22 mouse cellular contexts compared by ENCODE assay signal in the genomic region with DNA sequence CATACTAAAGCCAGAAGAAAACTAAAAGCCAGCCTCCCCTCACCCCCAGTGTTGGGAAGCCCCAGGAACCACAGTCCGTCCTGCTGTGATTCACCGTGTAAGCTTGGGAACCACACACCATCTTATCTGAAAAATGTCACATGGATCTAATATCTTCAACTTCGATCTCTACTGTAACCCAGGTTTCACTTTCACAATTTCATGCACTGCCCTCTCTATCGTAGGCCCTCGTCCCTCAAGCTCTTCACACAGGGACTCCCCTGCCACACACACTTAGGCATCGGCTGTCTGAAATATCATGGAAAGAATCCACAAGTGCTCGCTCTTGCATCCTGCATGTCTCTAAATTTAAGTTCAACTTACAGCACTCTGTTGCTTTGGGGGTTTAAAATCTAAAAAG. TPM values are rescaled to one million over a fixed set of nuclear protein-coding genes. Genes with fewer than 3 reads are reported as not detected.
A peak's percentile ranks its signal among the peaks of the same experiment; 100 is the strongest.
DNase-seq lines count a peak whose midpoint lies in the region; ATAC-seq and TF ChIP-seq lines count a peak whose summit lies in the region.
"Had no signal": no experiment of that assay in that cellular context is flagged by ENCODE, and none has a peak within 500 bp of the region (broad histone marks: within the 10 kb centered on the region; RNA-seq: fewer than 3 reads in every experiment).

No protein-coding gene starts in this region.

- H3K9ac ChIP-seq in heart, embryonic 16.5 days (ENCODE audit: low read length) = no peak overlapping the region
- no peak overlapping the region for H3K9ac ChIP-seq in heart, embryonic 11.5 days (ENCODE audit: low read depth, low read length)
- H3K9ac ChIP-seq: embryonic facial prominence, embryonic 15.5 days; forebrain, embryonic 15.5 days; hindbrain, embryonic 15.5 days had no signal

- no peaks in the 10 kb centered on the region for H3K27me3 ChIP-seq in heart, embryonic 16.5 days (ENCODE audit: control insufficient read depth, insufficient read depth, low read length)
- no peaks in the 10 kb centered on the region for H3K27me3 ChIP-seq in heart, embryonic 11.5 days (ENCODE audit: control insufficient read depth, insufficient read depth, low read length)
- H3K27me3 ChIP-seq in myocyte (ENCODE audit: control insufficient read depth, insufficient read depth, insufficient read length) = peaks cover 14% of the 10 kb centered on the region
- H3K27me3 ChIP-seq: embryonic facial prominence, embryonic 15.5 days; forebrain, embryonic 15.5 days; hindbrain, embryonic 15.5 days had no signal

- WGBS in heart, embryonic 16.5 days = 42% methylated on average over 7 of the region's 7 CpGs
- 60% methylated on average over 7 of the region's 7 CpGs for WGBS in heart, embryonic 11.5 days (ENCODE audit: insufficient replicate concordance)

- H3K79me2 ChIP-seq in myocyte (ENCODE audit: control insufficient read depth, insufficient read depth) = no peaks in the 10 kb centered on the region

- H3K4me1 ChIP-seq in heart, embryonic 16.5 days (ENCODE audit: control insufficient read depth, insufficient read depth, low read length) = no peaks in the 10 kb centered on the region
- H3K4me1 ChIP-seq in heart, embryonic 11.5 days (ENCODE audit: control insufficient read depth, insufficient read depth, low read length) = no peaks in the 10 kb centered on the region
- H3K4me1 ChIP-seq: embryonic facial prominence, embryonic 15.5 days; forebrain, embryonic 15.5 days; hindbrain, embryonic 15.5 days had no signal

- ATAC-seq in heart, embryonic 16.5 days (replicated peaks; ENCODE audit: extremely low read depth, insufficient read depth, low FRiP score) = no peak
- ATAC-seq in heart, embryonic 11.5 days (replicated peaks; ENCODE audit: insufficient number of reproducible peaks, low FRiP score, low TSS enrichment) = no peak
- peak; percentile 62 for ATAC-seq in CD4-positive, CD25-positive, alpha-beta regulatory T cell, adult 4 months
- ATAC-seq in granulocyte monocyte progenitor cell, adult 5-6 weeks (replicated peaks; ENCODE audit: poor library complexity, severe bottlenecking) = peak; percentile 27; the same call in 1 of the 2 replicates
- ATAC-seq in erythroid progenitor cell, adult 5-6 weeks (replicated peaks; ENCODE audit: low FRiP score, poor library complexity, severe bottlenecking) = no peak
- ATAC-seq: activated CD4-positive, CD25-positive, alpha-beta regulatory T cell, adult 4 months; forebrain, embryonic 15.5 days; inflammation-experienced regulatory T-cells, adult 6 months; intestine, postnatal 0 days; Patski had no signal

- H3K36me3 ChIP-seq in heart, embryonic 16.5 days (ENCODE audit: control insufficient read depth, insufficient read depth) = no peaks in the 10 kb centered on the region
- H3K36me3 ChIP-seq in heart, embryonic 11.5 days (ENCODE audit: control insufficient read depth, insufficient read depth, low read length) = no peaks in the 10 kb centered on the region
- H3K36me3 ChIP-seq in myocyte (ENCODE audit: control insufficient read depth, insufficient read depth) = no peaks in the 10 kb centered on the region
- H3K36me3 ChIP-seq: embryonic facial prominence, embryonic 15.5 days; forebrain, embryonic 15.5 days; hindbrain, embryonic 15.5 days had no signal

- no peak for TF ChIP-seq POLR2A in myocyte (IDR thresholded peaks at IDR 0.05; ENCODE audit: insufficient read length, low read depth)

- H3K27ac ChIP-seq in heart, embryonic 16.5 days (ENCODE audit: low read length) = no peak overlapping the region
- H3K27ac ChIP-seq in heart, embryonic 11.5 days (ENCODE audit: low read depth, low read length) = no peak overlapping the region
- H3K27ac ChIP-seq: embryonic facial prominence, embryonic 15.5 days; forebrain, embryonic 15.5 days; hindbrain, embryonic 15.5 days had no signal

- no peak overlapping the region for H3ac ChIP-seq in myocyte (ENCODE audit: control insufficient read depth, insufficient read length)

- H3K4me3 ChIP-seq in heart, embryonic 16.5 days (ENCODE audit: low read length) = no peak overlapping the region
- no peak overlapping the region for H3K4me3 ChIP-seq in heart, embryonic 11.5 days (ENCODE audit: low read depth, low read length)
- H3K4me3 ChIP-seq in myocyte = no peak overlapping the region
- H3K4me3 ChIP-seq: embryonic facial prominence, embryonic 15.5 days; erythroblast, embryonic 14.5 days; forebrain, embryonic 15.5 days; hindbrain, embryonic 15.5 days had no signal

- H3K9me3 ChIP-seq in heart, embryonic 16.5 days (replicated peaks; ENCODE audit: control insufficient read depth, low read length) = no peaks in the 10 kb centered on the region
- H3K9me3 ChIP-seq in heart, embryonic 11.5 days (replicated peaks; ENCODE audit: control insufficient read depth, low read length) = no peaks in the 10 kb centered on the region
- H3K9me3 ChIP-seq: embryonic facial prominence, embryonic 15.5 days; forebrain, embryonic 15.5 days; hindbrain, embryonic 15.5 days had no signal

- DNase-seq in gastrocnemius, postnatal 25 days = no peak
- DNase-seq: adrenal gland, postnatal 14 days; cerebellum, adult 18-20 months; cerebellum, postnatal 10 days; embryo, embryonic 11 days; gastrocnemius, postnatal 10 days; heart, postnatal 14 days; kidney, adult 8-10 months had no signal

- peak overlapping the region; percentile 11; the same call in 1 of the 2 replicates for H3K4me2 ChIP-seq in heart, embryonic 16.5 days (ENCODE audit: low read depth, low read length)
- H3K4me2 ChIP-seq in heart, embryonic 11.5 days = no peak overlapping the region
- H3K4me2 ChIP-seq in myocyte (ENCODE audit: low read depth) = peak overlapping the region; percentile 8
- H3K4me2 ChIP-seq: embryonic facial prominence, embryonic 15.5 days; forebrain, embryonic 15.5 days; hindbrain, embryonic 15.5 days had no signal

TF ChIP-seq in myocyte, 11 proteins besides CTCF, POLR2A, EP300 and RAD21:
- TF ChIP-seq REST (IDR thresholded peaks at IDR 0.05; ENCODE audit: insufficient read depth, insufficient read length) = no peak
- TF ChIP-seq E2F4 (IDR thresholded peaks at IDR 0.05; ENCODE audit: insufficient read depth) = no peak
- no peak for TF ChIP-seq MYOD1 (IDR thresholded peaks at IDR 0.05; ENCODE audit: control insufficient read depth in 1 of 3, insufficient read length in 2 of 3, low read depth in 2 of 3)
- no peak for TF ChIP-seq CEBPB (IDR thresholded peaks at IDR 0.05; ENCODE audit: insufficient read depth, poor library complexity, severe bottlenecking)
- no peak for TF ChIP-seq TCF3 (IDR thresholded peaks at IDR 0.05; ENCODE audit: insufficient read length, low read depth)
- no peak for TF ChIP-seq MAX (IDR thresholded peaks at IDR 0.05; ENCODE audit: low read depth)
- TF ChIP-seq MYOG (IDR thresholded peaks at IDR 0.05; ENCODE audit: control insufficient read depth in 1 of 3, insufficient read depth in 1 of 3, insufficient read length in 2 of 3, low read depth in 2 of 3) = no peak
- no peak for TF ChIP-seq SRF (IDR thresholded peaks at IDR 0.05; ENCODE audit: control insufficient read depth, insufficient read length, low read depth)
- TF ChIP-seq TCF12 (IDR thresholded peaks at IDR 0.05; ENCODE audit: insufficient read depth, poor library complexity, severe bottlenecking) = no peak
- TF ChIP-seq POLR2AphosphoS2 (IDR thresholded peaks at IDR 0.05; ENCODE audit: insufficient read length, low read depth) = no peak
- no peak for TF ChIP-seq USF1 (IDR thresholded peaks at IDR 0.05; ENCODE audit: low read depth)

RNA-seq across cellular contexts. Expression of gene Map6d1, which starts 23.9 kb away (rescaled TPM):
- polyA plus RNA-seq in heart, embryonic 16.5 days (2015; fragmentation: Nextera tagmentation; extraction: Ambion mirVana) = 0.32 and 0.41 TPM in 2 replicates
- polyA plus RNA-seq in heart, embryonic 11.5 days (2014; fragmentation: Nextera tagmentation; extraction: Ambion mirVana) = 1.8 TPM in 2 replicates
- under 1 TPM in 1 of 2 experiments, not detected in 1; 0.26 TPM for polyA plus RNA-seq in CD4-positive, CD25-positive, alpha-beta regulatory T cell, adult 4 months (2017; shearing (Covaris generic))
- total RNA-seq in granulocyte monocyte progenitor cell, adult 5-6 weeks (2014; fragmentation: Nextera tagmentation) = not detected in 2 replicates
- not detected in 2 replicates for total RNA-seq in granulocyte monocyte progenitor cell, adult 5-6 weeks (2017)
- polyA plus RNA-seq in myocyte (2012; fragmentation: generic; extraction: Trizol) = 0.28 TPM
- not detected in 2 replicates for total RNA-seq in erythroid progenitor cell, adult 5-6 weeks (2015; ENCODE audit: low replicate concordance)
- not detected in 2 replicates for total RNA-seq in erythroid progenitor cell, adult 5-6 weeks (2017; ENCODE audit: low replicate concordance)
- under 1 TPM; 0.48 to 0.56 TPM for total RNA-seq in gastrocnemius, postnatal 25 days (2021)

RNA-seq across cellular contexts. Expression of gene Parl, which starts 37.1 kb away (rescaled TPM):
- 80.4 and 83.5 TPM in 2 replicates for polyA plus RNA-seq in heart, embryonic 16.5 days (2015; fragmentation: Nextera tagmentation; extraction: Ambion mirVana)
- polyA plus RNA-seq in heart, embryonic 11.5 days (2014; fragmentation: Nextera tagmentation; extraction: Ambion mirVana) = 78.0 and 79.7 TPM in 2 replicates
- 10 to 100 TPM; 70.7 to 80.0 TPM for polyA plus RNA-seq in CD4-positive, CD25-positive, alpha-beta regulatory T cell, adult 4 months (2017; shearing (Covaris generic))
- 144 and 145 TPM in 2 replicates for total RNA-seq in granulocyte monocyte progenitor cell, adult 5-6 weeks (2014; fragmentation: Nextera tagmentation)
- total RNA-seq in granulocyte monocyte progenitor cell, adult 5-6 weeks (2017) = 180 and 240 TPM in 2 replicates
- 151 TPM for polyA plus RNA-seq in myocyte (2012; fragmentation: generic; extraction: Trizol)
- total RNA-seq in erythroid progenitor cell, adult 5-6 weeks (2015; ENCODE audit: low replicate concordance) = 41.9 and 43.6 TPM in 2 replicates
- 52.8 and 63.5 TPM in 2 replicates for total RNA-seq in erythroid progenitor cell, adult 5-6 weeks (2017; ENCODE audit: low replicate concordance)
- 10 to 100 TPM; 59.8 to 61.3 TPM for total RNA-seq in gastrocnemius, postnatal 25 days (2021)

Comparison
In these comparisons a context has a peak if more than half of its experiments do, and no peak if none do; other contexts are left out.
1. ATAC-seq: peak in CD4-positive, CD25-positive, alpha-beta regulatory T cell, adult 4 months (single experiment) and granulocyte monocyte progenitor cell, adult 5-6 weeks (single experiment); none in heart, embryonic 16.5 days (single experiment), heart, embryonic 11.5 days (single experiment) and erythroid progenitor cell, adult 5-6 weeks (single experiment).